Mouse (Mus musculus): ENCODE data around the gene Gm7138. TPM values are rescaled to one million over a fixed set of nuclear protein-coding genes. Genes with fewer than 3 reads are reported as not detected.
"Not testable (repeated sequence)": the region's sequence is repeated elsewhere in the genome, so short reads cannot be mapped to it uniquely, and the experiment has no call there.

Gene Gm7138
- not detected for total RNA-seq (2021)
- long read RNA-seq: 0 reads

DNA sequence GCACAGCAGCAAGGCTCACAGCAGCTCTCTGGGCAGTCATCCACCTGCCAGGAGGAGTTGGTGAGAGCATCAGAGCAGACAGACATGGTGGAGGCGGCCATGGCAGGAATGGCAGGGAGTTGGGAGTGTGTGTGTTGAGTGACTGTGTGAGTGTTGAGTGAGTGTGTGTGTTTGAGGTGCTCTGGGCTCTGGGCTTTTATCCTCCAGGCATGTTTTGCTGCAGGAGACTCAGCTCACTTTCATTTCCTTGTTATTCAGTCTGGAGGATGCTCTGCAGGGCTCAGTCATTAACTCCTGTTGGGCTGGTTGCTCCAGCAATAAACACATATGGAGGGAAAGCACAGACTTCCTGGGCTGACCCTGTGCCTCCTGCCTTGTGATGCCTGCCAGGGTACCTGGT, at the start of gene Gm7138:
Gene Gm7138, minus strand, starts transcription at position 101 of the 400 bp plus-strand sequence.
- not testable (repeated sequence) for DNase-seq (ENCODE audit: low spot score in 2 of 2)

DNA sequence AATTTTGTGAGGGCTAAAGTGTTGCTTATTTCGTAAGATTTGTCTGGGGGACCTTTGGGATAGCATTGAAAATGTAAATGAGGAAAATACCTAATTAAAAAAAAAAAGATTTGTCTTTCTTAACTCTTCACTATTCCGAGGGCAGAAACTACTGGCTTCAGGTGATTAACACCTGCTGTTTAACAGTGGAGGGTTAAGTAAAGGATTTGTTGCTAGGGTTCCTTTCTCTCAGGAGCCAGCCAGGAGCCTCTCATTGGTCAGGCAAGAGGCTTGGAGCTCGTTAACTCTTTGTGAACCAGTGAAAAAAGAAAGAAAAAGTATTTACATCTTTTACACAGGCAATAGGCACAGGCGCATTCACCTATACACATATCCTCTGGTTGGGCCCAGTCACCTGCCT, 42.5 kb upstream of the Gm7138 start:
- DNase-seq (ENCODE audit: low spot score in 2 of 2): no peak

DNA sequence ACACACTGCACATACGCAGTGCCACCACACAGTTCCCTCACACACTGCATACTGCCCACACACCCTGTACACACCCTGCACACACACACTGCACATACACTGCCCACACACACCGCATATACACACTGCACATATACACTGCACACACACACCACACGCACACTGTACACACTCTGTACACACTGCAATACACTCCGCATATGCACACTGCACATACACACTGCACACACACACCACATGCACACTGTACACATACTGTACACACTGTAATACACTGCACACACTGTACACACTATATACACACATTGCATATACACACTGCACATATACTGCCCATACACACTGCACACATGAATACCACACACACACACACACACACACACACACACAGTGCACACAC, 41.8 kb upstream of the Gm7138 start:
- DNase-seq (ENCODE audit: low spot score in 2 of 2): no peak

DNA sequence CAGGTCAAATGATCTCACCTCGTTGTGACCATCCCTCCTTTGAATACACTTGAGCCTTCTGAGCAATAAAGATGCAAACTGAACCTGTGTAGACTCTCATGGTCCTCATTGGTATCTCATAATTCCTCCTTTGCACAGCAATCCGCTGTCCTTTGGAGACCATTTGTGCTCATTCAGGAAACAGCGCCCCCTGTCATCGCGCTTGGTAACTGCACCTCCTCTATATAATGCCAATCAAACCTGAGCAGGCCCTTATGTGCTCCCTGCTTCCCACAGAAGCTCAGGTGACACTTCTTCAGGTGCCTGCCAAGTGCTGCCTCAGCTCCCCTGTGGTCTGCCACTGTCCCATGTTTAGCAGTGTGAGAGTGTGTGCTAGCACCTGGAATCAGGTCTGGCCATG, 38.8 kb upstream of the Gm7138 start:
- peak; percentile 24 to 37 for DNase-seq (ENCODE audit: low spot score in 2 of 2)

DNA sequence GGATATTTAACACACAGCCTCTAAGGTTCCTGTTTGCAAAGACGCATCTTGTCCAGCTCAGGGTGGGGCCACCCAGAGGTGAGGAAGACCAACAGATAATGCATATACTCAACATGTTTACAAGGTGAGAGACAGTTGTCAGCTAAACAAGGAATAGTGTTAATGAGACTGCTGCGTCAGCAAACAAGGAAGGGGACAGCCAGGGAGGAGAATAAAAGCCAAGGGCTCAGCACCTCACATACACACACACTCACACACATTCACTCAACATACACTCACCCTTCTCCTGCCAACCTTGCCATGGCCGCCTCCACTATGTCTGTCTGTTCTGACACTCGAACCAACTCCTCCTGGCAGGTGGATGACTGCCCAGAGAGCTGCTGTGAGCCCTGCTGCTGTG, 37.6 kb upstream of the Gm7138 start, which contains the start of gene Gm2696:
Gene Gm2696, plus strand, starts transcription at position 301 of the 400 bp plus-strand sequence.
- no peak for DNase-seq (ENCODE audit: low spot score in 2 of 2)

DNA sequence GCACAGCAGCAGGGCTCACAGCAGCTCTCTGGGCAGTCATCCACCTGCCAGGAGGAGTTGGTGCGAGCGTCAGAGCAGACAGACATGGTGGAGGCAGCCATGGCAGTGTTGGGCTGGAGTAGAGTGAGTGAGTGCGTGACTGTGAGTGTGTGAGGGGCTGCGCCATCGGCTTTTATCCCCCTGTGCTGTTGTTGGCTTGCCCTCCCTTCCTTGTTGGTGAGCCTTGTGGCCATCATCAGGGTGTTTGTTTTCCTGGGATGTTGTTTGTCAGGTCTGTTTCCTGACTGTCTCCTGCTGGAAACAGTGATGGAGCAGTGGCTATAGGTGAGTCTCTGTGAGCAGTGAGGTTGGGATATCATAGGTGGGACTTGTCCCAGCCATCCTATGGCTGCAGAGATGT, 35.0 kb upstream of the Gm7138 start, which contains the start of gene Gm9507:
Gene Gm9507, minus strand, starts transcription at position 101 of the 400 bp plus-strand sequence.
- no peak for DNase-seq (ENCODE audit: low spot score in 2 of 2)

DNA sequence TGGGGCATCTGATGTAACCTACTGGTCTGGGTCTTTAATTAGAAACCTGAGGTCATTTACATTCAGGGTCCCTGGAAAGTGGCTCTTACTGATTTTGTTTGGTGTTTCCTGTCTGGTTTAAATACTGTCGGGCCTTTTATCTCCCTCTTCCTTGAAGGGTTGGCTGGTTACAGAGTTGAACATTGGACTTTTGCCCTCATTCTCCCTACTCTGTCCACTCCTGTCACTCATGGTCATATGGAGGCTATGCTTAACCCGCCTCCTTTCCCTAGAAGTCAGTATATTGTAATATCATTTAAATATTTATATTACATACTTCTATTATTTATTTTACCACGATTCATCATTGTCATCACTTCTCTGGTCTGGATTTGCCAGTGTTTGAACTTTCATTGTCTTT, 27.4 kb upstream of the Gm7138 start:
- DNase-seq (ENCODE audit: low spot score in 2 of 2): no peak

DNA sequence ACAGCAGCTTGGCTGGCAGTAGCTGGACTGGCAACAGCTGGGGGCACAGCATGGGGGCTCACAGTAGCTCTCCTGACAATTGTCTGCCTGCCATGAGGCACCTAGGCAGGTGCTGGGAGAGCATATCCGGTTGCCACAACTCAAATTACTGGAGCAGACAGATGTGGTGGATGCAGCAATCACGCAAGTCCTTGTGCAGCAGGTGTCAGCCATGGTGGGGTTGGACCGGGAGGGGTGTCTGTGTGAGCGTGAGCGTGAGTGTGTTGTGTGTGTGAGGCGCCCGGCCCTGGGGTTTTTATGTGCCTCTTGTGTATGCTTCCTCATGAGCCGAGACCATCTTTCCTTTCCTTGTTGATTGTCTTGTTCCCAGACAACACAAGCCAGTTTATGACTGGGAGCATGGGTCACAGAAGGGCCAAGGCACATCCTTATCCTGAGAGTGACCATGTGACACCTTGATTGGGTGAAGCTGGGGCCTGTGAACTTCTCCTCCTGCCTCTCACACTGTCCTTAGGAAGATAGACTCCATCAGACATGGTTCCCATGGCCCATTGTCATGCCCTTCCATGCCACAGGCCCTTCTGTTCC, 22.3 kb upstream of the Gm7138 start, which contains the start of gene Gm19668:
Gene Gm19668, minus strand, starts transcription at position 213 of the 588 bp plus-strand sequence.
- no peak for DNase-seq (ENCODE audit: low spot score in 2 of 2)

DNA sequence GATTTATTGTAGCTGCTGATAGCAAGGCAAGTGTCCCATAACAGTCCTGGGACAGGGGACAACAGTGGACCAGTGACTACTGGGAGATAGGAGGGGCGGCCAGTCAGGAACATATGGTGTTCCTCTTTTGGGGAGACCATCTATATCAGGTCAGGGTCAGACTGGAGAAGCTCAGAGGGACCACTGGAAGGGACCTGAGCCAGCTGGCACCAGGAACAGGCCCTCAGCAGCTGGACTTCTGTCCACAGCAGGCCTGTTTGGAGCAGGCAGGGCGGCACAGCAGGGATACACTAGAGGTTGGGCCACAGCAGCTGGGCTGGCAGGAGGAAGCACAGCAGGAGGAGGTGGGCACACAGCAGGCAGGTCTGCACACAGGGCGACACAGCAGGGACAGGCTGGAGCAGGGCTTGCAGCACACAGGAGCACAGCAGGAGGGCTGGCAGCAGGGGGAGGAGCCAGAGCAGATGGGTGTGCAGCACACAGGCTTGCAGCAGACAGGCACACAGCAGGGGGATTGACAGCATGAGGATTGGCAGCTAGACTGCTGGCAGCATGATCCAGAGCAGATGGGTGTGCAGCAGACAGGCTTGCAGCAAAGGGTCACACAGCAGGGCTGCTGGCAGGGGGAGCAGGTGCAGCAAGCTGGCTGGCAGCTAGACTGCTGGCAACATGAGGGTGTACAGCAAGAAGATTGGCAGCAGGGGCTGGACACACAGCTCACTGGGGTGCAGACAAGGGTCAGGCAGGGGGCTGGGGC, 21.6 kb upstream of the Gm7138 start:
- DNase-seq (ENCODE audit: low spot score in 2 of 2): peak in 1 of 2 experiments; percentile 18

DNA sequence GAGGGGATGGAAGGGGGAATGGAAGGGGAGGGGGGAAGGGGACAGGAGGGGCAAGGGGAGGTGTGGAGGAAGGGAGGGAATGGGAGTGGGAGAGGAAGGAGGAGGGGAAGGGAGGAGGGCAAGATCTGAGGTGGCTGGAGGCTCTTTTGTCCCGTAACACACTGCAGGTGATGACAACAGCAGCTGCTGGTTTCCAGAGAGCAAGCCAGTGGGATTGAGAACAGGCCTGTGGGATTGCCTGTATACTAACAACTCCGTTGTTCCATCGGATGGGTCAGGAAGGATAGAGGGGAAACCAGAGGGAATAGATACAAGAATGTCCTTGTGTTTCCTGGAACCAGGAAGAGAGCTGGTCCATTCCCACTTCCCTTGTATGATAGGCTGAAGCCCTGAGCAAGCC, 20.9 kb upstream of the Gm7138 start:
- DNase-seq (ENCODE audit: low spot score in 2 of 2): no peak

DNA sequence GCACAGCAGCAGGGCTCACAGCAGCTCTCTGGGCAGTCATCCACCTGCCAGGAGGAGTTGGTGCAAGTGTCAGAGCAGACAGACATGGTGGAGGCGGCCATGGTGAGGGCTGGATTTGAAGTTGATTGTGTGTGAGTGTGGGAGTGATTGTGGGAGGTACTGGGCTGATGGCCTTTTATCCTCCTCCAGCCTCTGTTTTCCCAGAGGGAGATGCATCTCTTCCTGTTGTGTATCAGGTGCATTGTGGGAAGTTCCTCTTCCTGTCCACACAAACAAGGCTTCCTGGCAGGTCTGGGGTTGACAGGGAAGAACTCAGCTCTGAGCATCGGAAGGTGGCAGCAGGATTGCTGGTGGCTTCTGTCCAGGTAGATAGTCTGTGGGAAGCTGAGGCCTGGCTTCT, 18.2 kb upstream of the Gm7138 start, which contains the start of gene Gm9639:
Gene Gm9639, minus strand, starts transcription at position 101 of the 400 bp plus-strand sequence.
- no peak for DNase-seq (ENCODE audit: low spot score in 2 of 2)

DNA sequence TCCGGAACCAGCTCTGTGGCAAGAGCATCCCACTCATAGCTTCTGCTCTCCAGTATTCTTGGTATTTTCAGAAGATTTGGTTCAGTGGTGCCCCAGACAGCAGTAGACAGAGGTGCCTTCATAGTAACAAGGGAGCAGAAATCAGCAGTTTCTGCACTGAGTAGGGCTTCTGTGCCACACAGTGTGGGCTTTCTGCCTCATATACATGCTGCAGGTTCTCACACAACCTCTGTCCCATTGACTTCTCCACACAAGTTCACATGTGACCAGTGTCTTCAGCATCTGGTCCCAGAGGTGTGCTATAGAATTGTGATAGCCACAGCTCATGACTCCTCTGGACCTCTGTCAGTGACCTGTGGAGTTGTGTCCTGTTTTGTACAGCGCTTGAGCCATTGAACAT, 11.9 kb upstream of the Gm7138 start:
- no peak for DNase-seq (ENCODE audit: low spot score in 2 of 2)

DNA sequence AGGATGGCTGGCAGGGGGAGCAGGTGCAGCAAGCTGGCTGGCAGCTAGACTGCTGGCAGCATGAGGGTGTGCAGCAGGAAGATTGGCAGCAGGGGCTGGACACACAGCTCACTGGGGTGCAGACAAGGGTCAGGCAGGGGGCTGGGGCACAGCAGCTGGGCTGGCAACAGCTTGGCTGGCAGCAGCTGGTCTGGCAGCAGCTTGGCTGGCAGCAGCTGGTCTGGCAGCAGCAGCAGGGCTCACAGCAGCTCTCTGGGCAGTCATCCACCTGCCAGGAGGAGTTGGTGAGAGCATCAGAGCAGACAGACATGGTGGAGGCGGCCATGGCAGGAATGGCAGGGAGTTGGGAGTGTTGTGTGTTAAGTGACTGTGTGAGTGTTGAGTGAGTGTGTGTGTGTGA, 11.1 kb upstream of the Gm7138 start, which contains the start of gene Gm7137:
Gene Gm7137, minus strand, starts transcription at position 325 of the 400 bp plus-strand sequence.
- peak; percentile 24 to 25 for DNase-seq (ENCODE audit: low spot score in 2 of 2)

DNA sequence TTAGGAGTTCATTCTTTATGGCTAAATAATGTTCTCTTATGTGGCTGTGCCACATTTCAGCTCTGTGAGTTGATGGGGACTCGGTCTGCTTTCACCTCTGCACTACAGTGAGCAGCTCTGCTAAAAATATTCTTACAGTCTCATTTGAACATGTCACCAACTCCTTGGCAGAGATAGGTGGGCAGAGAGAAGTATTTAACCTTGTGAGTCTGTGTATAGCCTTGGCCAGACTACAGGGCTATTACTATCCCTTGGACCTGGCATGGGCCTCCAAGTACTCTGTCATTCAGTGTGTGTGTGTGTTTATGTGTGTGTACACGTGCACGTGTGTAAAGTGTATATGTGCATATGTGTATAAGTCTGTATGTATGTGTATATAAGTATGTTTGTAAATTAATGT, 6.7 kb upstream of the Gm7138 start:
- DNase-seq (ENCODE audit: low spot score in 2 of 2): not testable (repeated sequence)

DNA sequence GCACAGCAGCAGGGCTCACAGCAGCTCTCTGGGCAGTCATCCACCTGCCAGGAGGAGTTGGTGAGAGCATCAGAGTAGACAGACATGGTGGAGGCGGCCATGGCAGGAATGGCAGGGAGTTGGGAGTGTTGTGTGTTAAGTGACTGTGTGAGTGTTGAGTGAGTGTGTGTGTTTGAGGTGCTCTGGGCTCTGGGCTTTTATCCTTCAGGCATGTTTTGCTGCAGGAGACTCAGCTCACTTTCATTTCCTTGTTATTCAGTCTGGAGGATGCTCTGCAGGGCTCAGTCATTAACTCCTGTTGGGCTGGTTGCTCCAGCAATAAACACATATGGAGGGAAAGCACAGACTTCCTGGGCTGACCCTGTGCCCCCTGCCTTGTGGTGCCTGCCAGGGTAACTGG, 5.7 kb upstream of the Gm7138 start, which contains the start of gene Gm3250:
Gene Gm3250, minus strand, starts transcription at position 101 of the 400 bp plus-strand sequence.
- DNase-seq (ENCODE audit: low spot score in 2 of 2): not testable (repeated sequence)

DNA sequence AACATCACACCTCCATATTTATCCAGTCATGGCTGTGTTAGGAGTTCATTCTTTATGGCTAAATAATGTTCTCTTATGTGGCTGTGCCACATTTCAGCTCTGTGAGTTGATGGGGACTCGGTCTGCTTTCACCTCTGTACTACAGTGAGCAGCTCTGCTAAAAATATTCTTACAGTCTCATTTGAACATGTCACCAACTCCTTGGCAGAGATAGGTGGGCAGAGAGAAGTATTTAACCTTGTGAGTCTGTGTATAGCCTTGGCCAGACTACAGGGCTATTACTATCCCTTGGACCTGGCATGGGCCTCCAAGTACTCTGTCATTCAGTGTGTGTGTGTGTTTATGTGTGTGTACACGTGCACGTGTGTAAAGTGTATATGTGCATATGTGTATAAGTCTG, 4.6 kb downstream of the Gm7138 start:
- DNase-seq (ENCODE audit: low spot score in 2 of 2): not testable (repeated sequence)

DNA sequence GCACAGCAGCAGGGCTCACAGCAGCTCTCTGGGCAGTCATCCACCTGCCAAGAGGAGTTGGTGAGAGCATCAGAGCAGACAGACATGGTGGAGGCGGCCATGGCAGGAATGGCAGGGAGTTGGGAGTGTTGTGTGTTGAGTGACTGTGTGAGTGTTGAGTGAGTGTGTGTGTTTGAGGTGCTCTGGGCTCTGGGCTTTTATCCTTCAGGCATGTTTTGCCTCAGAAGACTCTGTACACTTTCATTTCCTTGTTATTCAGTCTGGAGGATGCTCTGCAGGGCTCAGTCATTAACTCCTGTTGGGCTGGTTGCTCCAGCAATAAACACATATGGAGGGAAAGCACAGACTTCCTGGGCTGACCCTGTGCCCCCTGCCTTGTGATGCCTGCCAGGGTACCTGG, 5.5 kb downstream of the Gm7138 start, which contains the start of gene Gm3238:
Gene Gm3238, minus strand, starts transcription at position 101 of the 400 bp plus-strand sequence.
- DNase-seq (ENCODE audit: low spot score in 2 of 2): not testable (repeated sequence)

DNA sequence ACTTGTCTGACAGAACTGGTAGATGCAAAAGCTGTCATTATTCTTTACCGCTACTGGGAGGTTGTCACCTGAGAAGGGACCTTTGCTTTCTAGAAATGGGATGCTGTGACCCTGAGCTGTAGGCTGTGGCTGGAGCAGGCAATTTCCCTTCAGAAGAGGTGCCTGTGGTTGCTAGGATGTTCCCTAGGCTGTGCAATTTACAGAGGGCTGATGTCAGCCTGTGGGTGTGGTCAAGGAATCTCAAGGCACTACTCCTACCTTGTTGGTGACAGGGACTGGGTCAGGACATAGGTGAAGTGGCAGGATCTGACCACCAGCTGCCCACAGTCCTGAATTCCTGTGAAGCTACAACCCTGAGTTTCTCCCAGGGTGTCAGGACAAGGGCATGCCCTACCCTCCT, 7.0 kb downstream of the Gm7138 start:
- DNase-seq (ENCODE audit: low spot score in 2 of 2): no peak

DNA sequence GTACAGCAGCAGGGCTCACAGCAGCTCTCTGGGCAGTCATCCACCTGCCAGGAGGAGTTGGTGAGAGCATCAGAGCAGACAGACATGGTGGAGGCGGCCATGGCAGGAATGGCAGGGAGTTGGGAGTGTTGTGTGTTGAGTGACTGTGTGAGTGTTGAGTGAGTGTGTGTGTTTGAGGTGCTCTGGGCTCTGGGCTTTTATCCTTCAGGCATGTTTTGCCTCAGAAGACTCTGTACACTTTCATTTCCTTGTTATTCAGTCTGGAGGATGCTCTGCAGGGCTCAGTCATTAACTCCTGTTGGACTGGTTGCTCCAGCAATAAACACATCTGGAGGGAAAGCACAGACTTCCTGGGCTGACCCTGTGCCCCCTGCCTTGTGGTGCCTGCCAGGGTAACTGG, 17.2 kb downstream of the Gm7138 start, which contains the start of gene Gm3233:
Gene Gm3233, minus strand, starts transcription at position 101 of the 400 bp plus-strand sequence.
- not testable (repeated sequence) for DNase-seq (ENCODE audit: low spot score in 2 of 2)

DNA sequence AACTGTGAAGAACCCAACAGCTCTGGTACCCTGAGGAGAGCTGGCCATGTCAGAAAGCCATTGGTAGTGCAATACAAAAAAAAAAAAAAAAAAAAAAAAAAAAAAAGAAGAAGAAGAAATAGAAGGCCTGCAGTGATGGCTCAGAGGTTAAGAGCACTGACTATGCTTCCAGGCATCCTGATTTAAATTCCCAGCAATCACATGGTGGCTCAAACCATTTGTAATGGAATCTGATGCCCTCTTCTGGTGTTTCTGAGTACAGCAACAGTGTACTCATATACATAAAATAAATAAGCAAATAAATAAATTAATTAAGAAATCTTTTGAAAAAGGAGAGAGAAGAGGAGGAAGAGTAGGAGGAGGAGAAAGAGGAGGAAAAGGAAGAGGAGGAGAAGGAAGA, 23.3 kb downstream of the Gm7138 start:
- DNase-seq (ENCODE audit: low spot score in 2 of 2): no peak

DNA sequence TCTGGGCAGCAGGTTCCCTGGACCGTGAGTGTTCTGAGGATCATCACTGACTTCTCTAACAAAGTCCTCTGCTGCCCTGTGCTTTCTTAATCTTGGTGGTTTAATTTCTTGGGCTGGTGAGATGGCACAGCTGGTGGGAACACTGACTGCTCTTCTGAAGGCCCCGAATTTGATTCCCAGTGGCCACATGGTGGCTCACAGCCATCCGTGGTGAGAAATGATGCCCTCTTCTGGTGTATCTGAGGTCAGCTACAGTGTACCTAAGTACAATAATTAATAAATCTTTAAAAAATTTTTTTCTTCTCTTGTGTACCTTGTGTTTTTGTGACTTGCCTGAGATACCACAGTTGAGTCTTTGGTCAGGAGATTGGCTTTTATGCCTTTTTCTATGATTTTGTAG, 24.4 kb downstream of the Gm7138 start:
- DNase-seq (ENCODE audit: low spot score in 2 of 2): not testable (repeated sequence)

DNA sequence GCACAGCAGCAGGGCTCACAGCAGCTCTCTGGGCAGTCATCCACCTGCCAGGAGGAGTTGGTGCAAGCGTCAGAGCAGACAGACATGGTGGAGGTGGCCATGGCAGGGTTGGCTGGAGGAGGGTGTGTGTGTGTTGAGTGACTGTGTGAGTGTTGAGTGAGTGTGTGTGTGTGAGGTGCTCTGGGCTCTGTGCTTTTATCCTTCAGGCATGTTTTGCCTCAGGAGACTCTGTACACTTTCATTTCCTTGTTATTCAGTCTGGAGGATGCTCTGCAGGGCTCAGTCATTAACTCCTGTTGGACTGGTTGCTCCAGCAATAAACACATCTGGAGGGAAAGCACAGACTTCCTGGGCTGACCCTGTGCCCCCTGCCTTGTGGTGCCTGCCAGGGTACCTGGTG, 25.5 kb downstream of the Gm7138 start, which contains the start of gene Gm9736:
Gene Gm9736, minus strand, starts transcription at position 101 of the 400 bp plus-strand sequence.
- DNase-seq (ENCODE audit: low spot score in 2 of 2): not testable (repeated sequence)
